In genomic region chr10:81432868-81433262, GRCm38 (mm10) we compare ENCODE assay signal across 7 mouse cellular contexts. TPM values are rescaled to one million over a fixed set of nuclear protein-coding genes. Genes with fewer than 3 reads are reported as not detected.
DNase-seq lines count a peak whose midpoint lies in the region; ATAC-seq lines count a peak whose summit lies in the region.

No protein-coding gene starts in this region.

- peaks cover 40% of the 10 kb centered on the region for H3K4me1 ChIP-seq in embryonic facial prominence, embryonic 10.5 days
- peaks cover 44% of the 10 kb centered on the region for H3K4me1 ChIP-seq in limb, embryonic 10.5 days
- peaks cover 29% of the 10 kb centered on the region for H3K4me1 ChIP-seq in midbrain, embryonic 12.5 days

- peak overlapping the region; percentile 41 for H3K4me3 ChIP-seq in embryonic facial prominence, embryonic 10.5 days
- H3K4me3 ChIP-seq in limb, embryonic 10.5 days = peak overlapping the region; percentile 29
- H3K4me3 ChIP-seq in midbrain, embryonic 12.5 days = peak overlapping the region; percentile 14; the same call in 1 of the 2 replicates

- peak; percentile 84 for ATAC-seq in midbrain, embryonic 12.5 days (ENCODE audit: low FRiP score, low read depth)

- 6% methylated on average over 17 of the region's 17 CpGs for WGBS in embryonic facial prominence, embryonic 10.5 days
- 5% methylated on average over 17 of the region's 17 CpGs for WGBS in limb, embryonic 10.5 days
- WGBS in midbrain, embryonic 12.5 days = 4% methylated on average over 17 of the region's 17 CpGs

- no peak overlapping the region for H3K9ac ChIP-seq in midbrain, embryonic 12.5 days (replicated peaks)

- peak; percentile 84 for DNase-seq in adrenal gland, postnatal 25 days
- DNase-seq in embryonic facial prominence, embryonic 10.5 days (ENCODE audit: low spot score) = peak; percentile 88
- peak; percentile 100 for DNase-seq in heart, adult 11 months
- DNase-seq in kidney, adult 11 months = peak; percentile 98
- DNase-seq in limb, embryonic 10.5 days (ENCODE audit: low spot score) = peak; percentile 79
- DNase-seq in spleen, adult 12 weeks (ENCODE audit: low spot score) = peak; percentile 83

- H3K27me3 ChIP-seq in embryonic facial prominence, embryonic 10.5 days (replicated peaks; ENCODE audit: low read depth, poor library complexity, severe bottlenecking) = peaks cover 49% of the 10 kb centered on the region
- H3K27me3 ChIP-seq in limb, embryonic 10.5 days (ENCODE audit: low read depth, poor library complexity, severe bottlenecking) = peaks cover 66% of the 10 kb centered on the region
- peaks cover 56% of the 10 kb centered on the region for H3K27me3 ChIP-seq in midbrain, embryonic 12.5 days

- H3K36me3 ChIP-seq in embryonic facial prominence, embryonic 10.5 days (replicated peaks) = no peaks in the 10 kb centered on the region
- no peaks in the 10 kb centered on the region for H3K36me3 ChIP-seq in limb, embryonic 10.5 days
- H3K36me3 ChIP-seq in midbrain, embryonic 12.5 days = no peaks in the 10 kb centered on the region

- H3K4me2 ChIP-seq in midbrain, embryonic 12.5 days (replicated peaks) = peak overlapping the region; percentile 45

- no peak overlapping the region for H3K27ac ChIP-seq in embryonic facial prominence, embryonic 10.5 days (replicated peaks)
- H3K27ac ChIP-seq in limb, embryonic 10.5 days = peak overlapping the region; percentile 42; the same call in 1 of the 2 replicates
- no peak overlapping the region for H3K27ac ChIP-seq in midbrain, embryonic 12.5 days (replicated peaks)

- H3K9me3 ChIP-seq in embryonic facial prominence, embryonic 10.5 days = 0 out of 2 replicates have a peak, but pooled peaks cover 4% of the 10 kb centered on the region
- no peaks in the 10 kb centered on the region for H3K9me3 ChIP-seq in limb, embryonic 10.5 days (replicated peaks)
- H3K9me3 ChIP-seq in midbrain, embryonic 12.5 days = no peaks in the 10 kb centered on the region

RNA-seq across cellular contexts. Expression of gene Nfic, which starts 22.6 kb away (rescaled TPM):
- total RNA-seq in adrenal gland, postnatal 25 days (2021) = 100 and 129 TPM in 2 replicates
- polyA plus RNA-seq in embryonic facial prominence, embryonic 10.5 days (2016; fragmentation: Nextera tagmentation; extraction: Ambion mirVana) = 12.5 and 20.2 TPM in 2 replicates
- 9.3 and 19.8 TPM in 2 replicates for polyA plus RNA-seq in limb, embryonic 10.5 days (2016; fragmentation: Nextera tagmentation; extraction: Ambion mirVana)
- polyA plus RNA-seq in midbrain, embryonic 12.5 days (2016; fragmentation: Nextera tagmentation; extraction: Ambion mirVana) = 14.7 and 19.7 TPM in 2 replicates

RNA-seq across cellular contexts. Expression of gene Smim24, which starts 40.0 kb away (rescaled TPM):
- total RNA-seq in adrenal gland, postnatal 25 days (2021) = 1.4 TPM in 1 of 2 replicates, not detected in the other
- polyA plus RNA-seq in embryonic facial prominence, embryonic 10.5 days (2016; fragmentation: Nextera tagmentation; extraction: Ambion mirVana) = 2.0 and 2.8 TPM in 2 replicates
- 1.9 and 2.9 TPM in 2 replicates for polyA plus RNA-seq in limb, embryonic 10.5 days (2016; fragmentation: Nextera tagmentation; extraction: Ambion mirVana)
- polyA plus RNA-seq in midbrain, embryonic 12.5 days (2016; fragmentation: Nextera tagmentation; extraction: Ambion mirVana) = 2.1 and 2.8 TPM in 2 replicates

RNA-seq across cellular contexts. Expression of gene Gm48552, which starts 44.1 kb away (rescaled TPM):
- total RNA-seq in adrenal gland, postnatal 25 days (2021) = 1.5 TPM in 1 of 2 replicates, not detected in the other
- polyA plus RNA-seq in embryonic facial prominence, embryonic 10.5 days (2016; fragmentation: Nextera tagmentation; extraction: Ambion mirVana) = 1.8 and 3.1 TPM in 2 replicates
- polyA plus RNA-seq in limb, embryonic 10.5 days (2016; fragmentation: Nextera tagmentation; extraction: Ambion mirVana) = 1.4 and 1.5 TPM in 2 replicates
- polyA plus RNA-seq in midbrain, embryonic 12.5 days (2016; fragmentation: Nextera tagmentation; extraction: Ambion mirVana) = 0.50 and 2.3 TPM in 2 replicates

RNA-seq across cellular contexts. Expression of gene Gm48551, which starts 48.6 kb away (rescaled TPM):
- 1.7 TPM in 2 replicates for total RNA-seq in adrenal gland, postnatal 25 days (2021)
- 2.7 TPM in 2 replicates for polyA plus RNA-seq in embryonic facial prominence, embryonic 10.5 days (2016; fragmentation: Nextera tagmentation; extraction: Ambion mirVana)
- polyA plus RNA-seq in limb, embryonic 10.5 days (2016; fragmentation: Nextera tagmentation; extraction: Ambion mirVana) = 3.8 and 4.2 TPM in 2 replicates
- polyA plus RNA-seq in midbrain, embryonic 12.5 days (2016; fragmentation: Nextera tagmentation; extraction: Ambion mirVana) = 4.2 and 5.5 TPM in 2 replicates

RNA-seq across cellular contexts. Expression of gene Dohh, which starts 48.6 kb away (rescaled TPM):
- total RNA-seq in adrenal gland, postnatal 25 days (2021) = 48.4 and 52.7 TPM in 2 replicates
- 105 and 109 TPM in 2 replicates for polyA plus RNA-seq in embryonic facial prominence, embryonic 10.5 days (2016; fragmentation: Nextera tagmentation; extraction: Ambion mirVana)
- polyA plus RNA-seq in limb, embryonic 10.5 days (2016; fragmentation: Nextera tagmentation; extraction: Ambion mirVana) = 101 and 115 TPM in 2 replicates
- polyA plus RNA-seq in midbrain, embryonic 12.5 days (2016; fragmentation: Nextera tagmentation; extraction: Ambion mirVana) = 63.5 and 67.2 TPM in 2 replicates
